Mouse (Mus musculus): ENCODE data around the gene Adamts14.

DNA sequence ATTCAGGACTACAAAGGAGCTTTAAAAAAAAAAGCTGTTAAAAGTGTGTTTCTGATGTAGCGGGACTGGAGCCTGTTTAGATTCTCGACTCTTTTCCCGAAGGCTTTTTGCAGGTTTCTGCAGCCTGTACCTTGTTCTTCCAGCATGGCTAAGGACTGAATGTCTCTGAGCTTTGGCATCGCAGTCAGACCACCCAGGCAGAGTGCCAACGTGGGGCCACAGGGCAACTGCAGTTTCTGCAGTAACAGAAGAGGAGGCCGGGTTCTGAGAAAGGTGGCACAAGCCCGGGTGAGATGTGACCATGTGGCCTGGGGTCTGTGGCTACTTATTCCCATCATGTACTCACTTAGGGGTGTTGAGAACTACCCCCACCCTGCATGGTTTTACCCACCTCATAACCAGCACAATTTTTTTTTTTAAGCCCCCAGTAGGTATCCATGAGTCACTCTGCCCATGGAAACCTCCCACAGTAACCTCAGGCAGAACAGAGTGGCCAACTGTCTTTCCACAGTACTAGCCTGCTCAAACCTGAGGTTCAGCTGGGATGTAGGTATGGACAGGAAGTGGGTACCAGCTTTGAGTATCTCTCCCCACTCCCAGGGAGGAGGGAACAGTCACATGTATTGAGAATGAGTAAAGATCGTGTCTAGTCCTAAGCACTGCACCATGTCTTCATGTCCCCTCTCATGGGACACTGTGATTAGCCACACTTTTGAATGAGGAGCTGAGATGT, 23.6 kb upstream of the Adamts14 start:
- no peak for TF ChIP-seq POLR2A (IDR thresholded peaks at IDR 0.05; ENCODE audit: insufficient read depth, low read depth, low read length)
- TF ChIP-seq CTCF (IDR thresholded peaks at IDR 0.05), result no peak
